Mouse (Mus musculus) G1E (cell line): ENCODE measurements around the gene Slc35c2.

Experiments
- CTCF ChIP-seq: IDR thresholded peaks from 2 replicates; pipeline ENCODE4 v1.5.1; 2012; ENCODE audit warnings: low read depth, low read length, inconsistent platforms, mixed read lengths
- GATA1 ChIP-seq: IDR thresholded peaks from 2 replicates; pipeline ENCODE4 v1.6.1; 2012; ENCODE audit warnings: borderline replicate concordance, low read length, inconsistent platforms, mixed read lengths
- POLR2AphosphoS5 ChIP-seq: IDR thresholded peaks from 2 replicates; pipeline ENCODE4 v1.6.1; 2012; ENCODE audit warnings: low read depth, low read length, inconsistent platforms; ENCODE audit not compliant: insufficient replicate concordance

DNA sequence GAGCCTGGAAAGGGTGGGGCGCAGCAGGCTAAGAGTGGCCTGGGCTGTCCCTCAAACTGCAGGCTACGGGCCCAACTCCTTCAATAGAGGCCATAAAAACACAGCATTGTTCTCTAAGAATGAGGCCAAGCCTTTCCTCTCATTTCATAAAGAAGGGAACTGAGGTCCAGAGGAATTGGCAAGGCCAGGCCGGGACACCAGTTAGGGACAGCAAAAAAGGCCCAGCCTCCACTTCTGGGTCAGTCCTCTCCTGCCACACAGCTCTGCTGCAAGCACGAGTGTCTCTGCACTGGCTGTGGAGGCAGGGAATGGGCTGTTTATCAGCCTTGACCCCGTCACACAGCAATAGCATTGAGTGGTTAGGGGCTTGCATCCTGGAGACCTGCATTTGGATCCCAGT lies 35.8 kb upstream of the Slc35c2 start:
- TF ChIP-seq CTCF (no peak), GATA1 (no peak), POLR2AphosphoS5 (no peak)
